Mouse (Mus musculus): ENCODE data around the gene Kirrel. TPM values are rescaled to one million over a fixed set of nuclear protein-coding genes. Genes with fewer than 3 reads are reported as not detected.

The Kirrel gene
- polyA plus RNA-seq, 1 experiment from 2014 or later = 3.5 TPM

DNA sequence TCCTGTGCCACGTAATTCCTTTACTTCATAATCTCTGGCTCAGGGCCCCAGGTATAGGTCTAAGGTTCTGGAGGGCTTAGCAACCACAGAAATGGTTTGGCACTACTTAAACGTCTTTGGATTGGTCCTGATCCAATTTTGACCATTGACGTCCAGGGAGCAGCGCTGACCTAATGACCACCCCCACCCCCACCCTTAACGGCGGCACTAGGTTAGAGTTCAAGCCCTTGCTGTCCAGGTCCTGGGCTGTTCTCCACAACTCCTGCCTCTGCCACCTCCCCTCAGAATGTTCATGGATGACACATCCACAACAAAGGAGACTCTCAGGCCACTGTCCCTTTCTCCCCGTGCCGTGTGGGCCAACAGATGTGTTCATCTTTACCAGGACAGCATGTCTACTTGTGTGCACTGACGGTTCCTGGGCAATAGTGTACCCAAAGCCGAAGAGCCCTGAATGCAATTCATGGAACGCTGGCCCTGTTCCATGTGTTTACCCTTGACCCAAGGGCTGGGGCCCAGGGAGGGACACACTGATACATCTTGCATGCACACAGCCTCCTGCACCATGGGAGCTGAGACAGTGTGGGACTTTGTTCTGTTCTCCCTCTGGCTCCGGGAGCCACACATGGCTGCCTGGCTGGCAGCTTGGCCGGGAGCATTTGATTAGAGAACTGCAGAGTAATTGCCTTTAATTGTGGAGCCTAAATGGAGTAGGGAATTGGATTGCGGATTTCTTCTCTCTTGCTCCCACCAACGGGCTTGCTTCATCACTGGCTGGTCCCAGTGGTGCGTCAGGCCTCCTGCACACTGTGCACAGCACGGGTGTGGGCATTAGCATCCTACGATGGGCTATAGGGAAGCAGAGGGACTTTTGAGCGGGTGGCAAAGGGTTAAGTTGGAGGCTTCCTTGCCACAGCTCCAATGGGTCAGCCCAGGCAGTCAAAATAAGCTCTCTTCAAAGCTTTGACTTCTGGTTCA is 76.3 kb downstream of the Kirrel start:
- no peak overlapping the region for H3K4me3 ChIP-seq (ENCODE audit: low read depth, low read length)
- WGBS = 85% methylated on average over 19 of the region's 19 CpGs
- no peak overlapping the region for H3K4me2 ChIP-seq (replicated peaks; ENCODE audit: low read depth, low read length)
- H3K9me3 ChIP-seq (ENCODE audit: low read length) = no peaks in the 10 kb centered on the region
- no peak for TF ChIP-seq CTCF (IDR thresholded peaks at IDR 0.05)
- TF ChIP-seq EP300 (IDR thresholded peaks at IDR 0.05) = no peak
- ATAC-seq (no peak), DNase-seq (ENCODE audit: low spot score) (no peak)
- no peaks in the 10 kb centered on the region for H3K4me1 ChIP-seq (ENCODE audit: insufficient read depth, low read depth, low read length)
- H3K36me3 ChIP-seq (ENCODE audit: insufficient read depth, low read length) = no peaks in the 10 kb centered on the region
- H3K27ac ChIP-seq (ENCODE audit: low read length) = no peak overlapping the region
- H3K27me3 ChIP-seq (replicated peaks; ENCODE audit: insufficient read depth, low read length) = no peaks in the 10 kb centered on the region
- no peak overlapping the region for H3K9ac ChIP-seq (replicated peaks; ENCODE audit: low read depth)

DNA sequence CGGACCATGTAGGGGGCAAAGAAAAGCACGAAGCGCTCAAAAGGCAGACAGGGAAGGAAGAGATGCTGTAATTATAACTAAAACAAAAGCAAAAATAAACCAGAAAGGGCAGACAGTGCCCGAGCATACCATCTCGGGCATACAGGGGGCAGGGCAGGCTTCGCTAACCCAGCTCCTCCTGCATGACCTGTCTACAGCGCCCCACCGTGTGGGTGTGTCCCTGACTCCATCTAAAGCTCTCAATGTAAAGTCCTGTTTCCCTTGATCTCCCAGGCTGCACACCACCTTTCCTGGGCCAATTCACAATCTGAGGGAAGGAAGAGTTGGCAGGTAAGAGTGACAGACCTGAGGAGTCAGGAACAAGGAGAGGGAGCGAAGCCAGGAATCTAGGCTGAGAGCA is 77.3 kb downstream of the Kirrel start:
- Histone ChIP-seq H3K36me3 (ENCODE audit: insufficient read depth, low read length) (no peaks in the 10 kb centered on the region), H3K27me3 (replicated peaks; ENCODE audit: insufficient read depth, low read length) (no peaks in the 10 kb centered on the region), H3K27ac (ENCODE audit: low read length) (no peak overlapping the region), H3K4me2 (replicated peaks; ENCODE audit: low read depth, low read length) (no peak overlapping the region), H3K9ac (replicated peaks; ENCODE audit: low read depth) (no peak overlapping the region), H3K4me3 (ENCODE audit: low read depth, low read length) (no peak overlapping the region), H3K4me1 (ENCODE audit: insufficient read depth, low read depth, low read length) (no peaks in the 10 kb centered on the region), H3K9me3 (ENCODE audit: low read length) (no peaks in the 10 kb centered on the region)
- 94% methylated on average over 9 of the region's 9 CpGs for WGBS
- DNase-seq (ENCODE audit: low spot score) (no peak), ATAC-seq (no peak)
- TF ChIP-seq CTCF (IDR thresholded peaks at IDR 0.05) (no peak), EP300 (IDR thresholded peaks at IDR 0.05) (no peak)

DNA sequence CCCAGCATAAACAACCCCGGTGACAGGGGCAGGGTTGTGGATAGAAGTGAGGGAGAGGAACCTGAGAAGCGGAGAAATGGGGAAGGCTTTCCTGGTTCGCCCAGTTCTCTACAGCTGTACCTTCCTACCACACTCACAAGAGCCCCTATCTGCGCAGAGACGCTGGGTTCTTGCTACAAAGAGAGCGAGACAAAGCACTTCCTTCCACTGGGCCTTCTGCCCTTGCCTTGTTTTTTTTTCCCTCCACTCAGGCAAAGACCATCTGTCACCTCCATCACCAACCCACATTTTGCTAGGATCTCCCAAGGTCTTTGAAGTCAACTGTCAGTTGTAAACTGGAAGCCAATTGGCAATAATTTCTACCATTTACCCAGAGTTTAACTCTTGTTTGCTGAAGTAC is 80.8 kb downstream of the Kirrel start:
- H3K27me3 ChIP-seq (replicated peaks; ENCODE audit: insufficient read depth, low read length) = no peaks in the 10 kb centered on the region
- ATAC-seq (no peak), DNase-seq (ENCODE audit: low spot score) (no peak)
- H3K9me3 ChIP-seq (ENCODE audit: low read length) = no peaks in the 10 kb centered on the region
- no peak for TF ChIP-seq CTCF (IDR thresholded peaks at IDR 0.05)
- TF ChIP-seq EP300 (IDR thresholded peaks at IDR 0.05) = no peak
- no peak overlapping the region for H3K9ac ChIP-seq (replicated peaks; ENCODE audit: low read depth)
- H3K4me3 ChIP-seq (ENCODE audit: low read depth, low read length) = no peak overlapping the region
- no peak overlapping the region for H3K4me2 ChIP-seq (replicated peaks; ENCODE audit: low read depth, low read length)
- no peaks in the 10 kb centered on the region for H3K36me3 ChIP-seq (ENCODE audit: insufficient read depth, low read length)
- 53% methylated on average over 6 of the region's 6 CpGs for WGBS
- H3K27ac ChIP-seq (ENCODE audit: low read length) = no peak overlapping the region
- no peaks in the 10 kb centered on the region for H3K4me1 ChIP-seq (ENCODE audit: insufficient read depth, low read depth, low read length)

DNA sequence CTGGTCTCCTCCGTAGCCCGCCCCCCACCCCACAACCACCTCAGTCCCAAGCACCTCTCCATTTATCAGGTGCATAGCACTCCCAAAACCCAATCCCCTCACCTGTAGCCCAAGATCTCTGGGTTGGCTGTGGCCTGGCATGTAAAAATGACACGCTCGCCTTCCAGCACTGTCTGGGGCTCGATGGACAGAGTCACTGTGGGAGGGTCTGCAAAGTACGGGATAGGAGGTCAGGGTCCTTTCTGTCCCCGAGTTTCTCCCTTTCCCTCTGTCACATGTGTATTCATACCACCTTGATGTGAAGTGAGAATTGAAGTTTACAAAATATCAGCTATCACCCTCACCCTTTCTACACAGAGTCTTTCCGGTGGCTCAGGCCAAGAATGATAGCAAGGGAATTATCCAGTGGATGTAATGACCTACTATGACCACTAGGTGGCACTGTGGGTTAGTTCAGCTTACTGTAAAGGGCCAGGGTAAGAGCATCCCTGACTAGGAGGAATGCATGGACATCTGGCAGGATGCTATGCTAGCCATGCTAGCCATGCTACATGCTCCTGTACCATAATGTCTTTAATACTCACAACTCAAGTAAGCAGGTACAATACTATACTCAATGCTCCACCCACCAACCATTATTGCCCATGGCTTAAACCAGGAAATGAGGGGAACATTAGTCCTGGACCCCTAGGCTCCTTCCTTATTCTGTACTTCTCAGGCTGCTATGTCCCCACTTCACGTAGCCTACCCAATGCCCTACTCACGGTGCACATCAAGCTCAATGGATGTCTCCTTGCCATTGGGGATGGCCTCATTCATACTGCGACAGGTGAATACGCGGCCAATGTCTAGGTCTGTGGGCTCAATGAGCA is 84.6 kb downstream of the Kirrel start:
- H3K27me3 ChIP-seq (replicated peaks; ENCODE audit: insufficient read depth, low read length) = no peaks in the 10 kb centered on the region
- DNase-seq (ENCODE audit: low spot score) = peak; percentile 81
- TF ChIP-seq EP300 (IDR thresholded peaks at IDR 0.05) (no peak), CTCF (IDR thresholded peaks at IDR 0.05) (peak; percentile 99)
- H3K4me1 ChIP-seq (ENCODE audit: insufficient read depth, low read depth, low read length) = no peaks in the 10 kb centered on the region
- no peak overlapping the region for H3K4me2 ChIP-seq (replicated peaks; ENCODE audit: low read depth, low read length)
- no peaks in the 10 kb centered on the region; the same call in 1 of the 2 replicates for H3K36me3 ChIP-seq (ENCODE audit: insufficient read depth, low read length)
- H3K9ac ChIP-seq (replicated peaks; ENCODE audit: low read depth) = no peak overlapping the region
- peak; percentile 66 for ATAC-seq
- no peak overlapping the region for H3K4me3 ChIP-seq (ENCODE audit: low read depth, low read length)
- H3K27ac ChIP-seq (ENCODE audit: low read length) = no peak overlapping the region
- WGBS = 77% methylated on average over 13 of the region's 13 CpGs
- no peaks in the 10 kb centered on the region for H3K9me3 ChIP-seq (ENCODE audit: low read length)

DNA sequence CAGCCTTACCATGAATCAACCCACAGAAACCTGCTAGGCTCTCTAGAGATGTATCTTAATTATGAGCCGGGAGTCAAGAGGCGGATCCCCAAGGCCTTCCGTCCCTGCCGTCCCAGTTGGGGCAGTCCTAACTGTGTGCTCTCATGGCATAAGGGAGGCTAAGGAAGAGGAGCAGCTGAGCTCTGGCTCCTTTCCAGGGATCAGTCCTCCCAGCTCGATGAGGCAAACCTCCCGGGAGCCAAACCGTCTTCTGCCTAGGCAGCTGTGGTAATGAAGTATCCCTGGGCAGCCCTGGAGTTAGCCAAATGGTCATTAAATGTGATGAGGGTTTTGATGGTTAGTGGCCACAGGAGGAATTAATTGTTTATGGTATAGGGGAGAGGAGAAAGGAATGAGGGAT is 87.4 kb downstream of the Kirrel start:
- TF ChIP-seq CTCF (IDR thresholded peaks at IDR 0.05) (no peak), EP300 (IDR thresholded peaks at IDR 0.05) (no peak)
- Histone ChIP-seq H3K9me3 (ENCODE audit: low read length) (no peaks in the 10 kb centered on the region), H3K4me3 (ENCODE audit: low read depth, low read length) (no peak overlapping the region), H3K27me3 (replicated peaks; ENCODE audit: insufficient read depth, low read length) (no peaks in the 10 kb centered on the region), H3K4me2 (replicated peaks; ENCODE audit: low read depth, low read length) (no peak overlapping the region), H3K36me3 (ENCODE audit: insufficient read depth, low read length) (peaks cover 4% of the 10 kb centered on the region; the same call in 1 of the 2 replicates), H3K27ac (ENCODE audit: low read length) (no peak overlapping the region), H3K4me1 (ENCODE audit: insufficient read depth, low read depth, low read length) (no peaks in the 10 kb centered on the region), H3K9ac (replicated peaks; ENCODE audit: low read depth) (no peak overlapping the region)
- no peak for ATAC-seq
- WGBS = 59% methylated on average over 7 of the region's 7 CpGs
- DNase-seq (ENCODE audit: low spot score) = peak; percentile 11

DNA sequence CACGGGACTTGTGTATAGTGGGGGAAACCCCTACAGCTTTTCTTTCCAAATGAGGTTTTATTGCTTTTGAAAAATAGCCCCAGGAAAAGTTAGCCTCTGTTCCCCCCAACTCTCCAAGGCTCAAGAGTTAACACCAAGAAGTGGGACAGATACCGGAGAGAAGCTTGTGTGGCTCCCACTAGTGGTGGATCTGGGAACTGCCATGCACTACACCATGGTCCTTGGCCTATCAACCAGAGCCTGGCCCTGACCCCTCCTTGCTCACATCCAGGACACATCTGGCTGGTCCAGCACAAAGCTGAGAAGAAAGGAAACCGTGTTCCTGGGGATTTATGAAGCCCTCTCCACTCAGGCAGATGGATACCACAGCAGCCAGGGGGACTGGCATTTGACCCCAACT is 92.3 kb downstream of the Kirrel start:
- H3K4me1 ChIP-seq (ENCODE audit: insufficient read depth, low read depth, low read length) = no peaks in the 10 kb centered on the region
- no peaks in the 10 kb centered on the region for H3K9me3 ChIP-seq (ENCODE audit: low read length)
- H3K4me2 ChIP-seq (replicated peaks; ENCODE audit: low read depth, low read length) = no peak overlapping the region
- H3K9ac ChIP-seq (replicated peaks; ENCODE audit: low read depth) = no peak overlapping the region
- H3K27me3 ChIP-seq (replicated peaks; ENCODE audit: insufficient read depth, low read length) = no peaks in the 10 kb centered on the region
- H3K27ac ChIP-seq (ENCODE audit: low read length) = no peak overlapping the region
- peak; percentile 47 for DNase-seq (ENCODE audit: low spot score)
- TF ChIP-seq CTCF (IDR thresholded peaks at IDR 0.05) (peak; percentile 87), EP300 (IDR thresholded peaks at IDR 0.05) (no peak)
- no peak; the same call in 1 of the 2 replicates for ATAC-seq
- H3K4me3 ChIP-seq (ENCODE audit: low read depth, low read length) = no peak overlapping the region
- 58% methylated on average over 3 of the region's 3 CpGs for WGBS
- peaks cover 4% of the 10 kb centered on the region; the same call in 1 of the 2 replicates for H3K36me3 ChIP-seq (ENCODE audit: insufficient read depth, low read length)

Data from lung, postnatal 0 days (tissue).